10 mouse cellular contexts compared by ENCODE assay signal in genomic region chr8:122181414-122181813, GRCm38 (mm10).
DNase-seq lines count a peak whose midpoint lies in the region; ATAC-seq and TF ChIP-seq lines count a peak whose summit lies in the region.
"Had no signal": no experiment of that assay in that cellular context is flagged by ENCODE, and none has a peak within 500 bp of the region (broad histone marks: within the 10 kb centered on the region; RNA-seq: fewer than 3 reads in every experiment).

No protein-coding gene starts in this region.

- WGBS in lung, embryonic 16.5 days, result 40% methylated on average over 9 of the region's 9 CpGs
- WGBS in stomach, embryonic 14.5 days, result 20% methylated on average over 9 of the region's 9 CpGs

- no peak overlapping the region for H3K4me3 ChIP-seq in lung, embryonic 16.5 days (ENCODE audit: low read length)
- no peak overlapping the region for H3K4me3 ChIP-seq in embryonic fibroblast, embryonic 13.5 days (ENCODE audit: insufficient read depth, low read length)
- H3K4me3 ChIP-seq in stomach, embryonic 14.5 days (ENCODE audit: low read depth, low read length), result no peak overlapping the region
- H3K4me3 ChIP-seq: liver, embryonic 13.5 days had no signal

- TF ChIP-seq CTCF in embryonic fibroblast, embryonic 13.5 days (IDR thresholded peaks at IDR 0.05; ENCODE audit: borderline replicate concordance, insufficient read depth, low read length), result no peak

- ATAC-seq in lung, embryonic 16.5 days (ENCODE audit: low read depth), result 0 out of 2 replicates have a peak, but pooled peaks have one; percentile 33
- ATAC-seq in stomach, embryonic 14.5 days (ENCODE audit: insufficient number of reproducible peaks, insufficient read depth, low FRiP score, low read depth), result peak; percentile 39; the same call in 1 of the 2 replicates

- H3K27ac ChIP-seq in lung, embryonic 16.5 days (ENCODE audit: low read length), result no peak overlapping the region
- H3K27ac ChIP-seq in embryonic fibroblast, embryonic 13.5 days (ENCODE audit: insufficient read depth, low read length), result peak overlapping the region; percentile 97
- no peak overlapping the region for H3K27ac ChIP-seq in stomach, embryonic 14.5 days (ENCODE audit: low read length)
- H3K27ac ChIP-seq: liver, embryonic 13.5 days had no signal

- no peak overlapping the region for H3K4me2 ChIP-seq in lung, embryonic 16.5 days (ENCODE audit: low read depth, low read length)
- no peak overlapping the region for H3K4me2 ChIP-seq in stomach, embryonic 14.5 days (replicated peaks; ENCODE audit: low read depth, low read length)
- H3K4me2 ChIP-seq: liver, embryonic 13.5 days had no signal

- no peaks in the 10 kb centered on the region for H3K9me3 ChIP-seq in lung, embryonic 16.5 days (ENCODE audit: control insufficient read depth, low read length)
- no peaks in the 10 kb centered on the region for H3K9me3 ChIP-seq in stomach, embryonic 14.5 days (ENCODE audit: control insufficient read depth, low read depth, low read length)
- H3K9me3 ChIP-seq: liver, embryonic 13.5 days had no signal

- no peak overlapping the region for H3K9ac ChIP-seq in lung, embryonic 16.5 days (ENCODE audit: low read length)
- no peak overlapping the region for H3K9ac ChIP-seq in stomach, embryonic 14.5 days (replicated peaks; ENCODE audit: low read depth, low read length)
- H3K9ac ChIP-seq: liver, embryonic 13.5 days had no signal

- no peaks in the 10 kb centered on the region; the same call in 1 of the 2 replicates for H3K27me3 ChIP-seq in lung, embryonic 16.5 days (ENCODE audit: control insufficient read depth, insufficient read depth, low read depth, low read length)
- no peaks in the 10 kb centered on the region for H3K27me3 ChIP-seq in stomach, embryonic 14.5 days (ENCODE audit: control insufficient read depth, insufficient read depth, low read length)

- H3K4me1 ChIP-seq in lung, embryonic 16.5 days (replicated peaks; ENCODE audit: control insufficient read depth, insufficient read depth, low read length), result no peaks in the 10 kb centered on the region
- H3K4me1 ChIP-seq in embryonic fibroblast, embryonic 13.5 days (ENCODE audit: control insufficient read depth, insufficient read depth, low read length), result peaks cover 37% of the 10 kb centered on the region
- peaks cover 16% of the 10 kb centered on the region for H3K4me1 ChIP-seq in stomach, embryonic 14.5 days (ENCODE audit: control insufficient read depth, insufficient read depth, low read length)

- DNase-seq in cerebellum, adult 11-12 months, result peak; percentile 47
- DNase-seq in cerebellum, postnatal 10 days, result no peak
- DNase-seq in lung, postnatal 10 days, result no peak
- no peak for DNase-seq in gastrocnemius, postnatal 10 days
- no peak for DNase-seq in gastrocnemius, adult 8-10 months (ENCODE audit: low spot score in 2 of 2)
- DNase-seq: liver, embryonic 13.5 days; retina, postnatal 1 day had no signal

- no peak; the same call in 1 of the 2 replicates for TF ChIP-seq POLR2A in embryonic fibroblast, embryonic 13.5 days (IDR thresholded peaks at IDR 0.05; ENCODE audit: low read depth, low read length)

- H3K36me3 ChIP-seq in lung, embryonic 16.5 days (ENCODE audit: control insufficient read depth, insufficient read depth, low read length), result no peaks in the 10 kb centered on the region
- H3K36me3 ChIP-seq in stomach, embryonic 14.5 days (ENCODE audit: control insufficient read depth, insufficient read depth, low read length), result no peaks in the 10 kb centered on the region
- H3K36me3 ChIP-seq: liver, embryonic 13.5 days had no signal
